Mouse (Mus musculus): ENCODE results near the gene B4galt1. TPM values are rescaled to one million over a fixed set of nuclear protein-coding genes. Genes with fewer than 3 reads are reported as not detected.
A peak's percentile ranks its signal among the peaks of the same experiment; 100 is the strongest.

Gene B4galt1
- polyA plus RNA-seq, 1 experiment from 2014 or later, result 54.5 TPM

DNA sequence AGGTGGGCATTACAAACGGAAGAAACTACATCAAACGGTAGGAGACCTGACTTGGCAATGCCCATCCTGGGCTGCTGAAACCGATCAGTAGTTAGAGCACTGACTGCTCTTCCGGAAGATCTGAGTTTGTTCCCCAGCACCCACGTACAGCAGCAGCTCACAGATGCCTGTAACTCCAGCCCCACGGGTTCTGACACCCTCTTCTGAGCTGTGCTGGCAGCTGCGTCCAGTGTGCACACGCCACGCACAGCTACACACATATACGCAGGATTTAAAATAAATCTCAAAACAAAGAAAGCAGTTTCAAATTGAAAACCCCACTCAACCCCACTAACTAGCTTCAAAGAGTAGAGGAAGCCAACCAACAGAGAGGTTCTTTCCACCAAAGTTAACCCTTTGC is 29.4 kb upstream of the B4galt1 start:
- Histone ChIP-seq H3K27ac (no peak overlapping the region), H3K4me3 (ENCODE audit: inconsistent target) (no peak overlapping the region), H3K79me2 (ENCODE audit: inconsistent target) (no peaks in the 10 kb centered on the region), H3K36me3 (ENCODE audit: inconsistent target) (no peaks in the 10 kb centered on the region)
- WGBS (ENCODE audit: missing documents), result 92% methylated on average over 10 of the region's 10 CpGs

DNA sequence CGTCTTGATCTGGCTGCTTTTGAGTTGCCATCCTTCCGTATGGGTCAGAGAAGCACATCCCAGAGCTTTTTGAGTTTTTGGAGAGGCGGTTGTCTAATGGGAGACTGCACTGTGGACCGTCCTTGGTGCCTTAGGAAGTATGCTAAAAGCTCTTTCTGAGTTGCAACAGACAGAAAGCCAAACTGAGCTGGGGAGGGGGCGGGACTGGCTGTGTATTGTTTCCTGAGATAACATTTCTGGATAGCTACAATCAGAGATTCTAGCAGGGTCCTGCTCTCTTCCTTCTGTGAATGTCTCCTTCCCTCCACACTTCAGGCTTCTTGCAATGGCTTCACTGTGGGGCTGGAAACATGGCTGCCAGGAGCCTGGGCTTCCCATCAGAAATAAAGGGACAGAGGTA is 23.7 kb upstream of the B4galt1 start:
- Histone ChIP-seq H3K36me3 (ENCODE audit: inconsistent target) (no peaks in the 10 kb centered on the region), H3K4me3 (ENCODE audit: inconsistent target) (no peak overlapping the region), H3K79me2 (ENCODE audit: inconsistent target) (no peaks in the 10 kb centered on the region), H3K27ac (no peak overlapping the region)
- 69% methylated on average over 4 of the region's 5 CpGs for WGBS (ENCODE audit: missing documents)

DNA sequence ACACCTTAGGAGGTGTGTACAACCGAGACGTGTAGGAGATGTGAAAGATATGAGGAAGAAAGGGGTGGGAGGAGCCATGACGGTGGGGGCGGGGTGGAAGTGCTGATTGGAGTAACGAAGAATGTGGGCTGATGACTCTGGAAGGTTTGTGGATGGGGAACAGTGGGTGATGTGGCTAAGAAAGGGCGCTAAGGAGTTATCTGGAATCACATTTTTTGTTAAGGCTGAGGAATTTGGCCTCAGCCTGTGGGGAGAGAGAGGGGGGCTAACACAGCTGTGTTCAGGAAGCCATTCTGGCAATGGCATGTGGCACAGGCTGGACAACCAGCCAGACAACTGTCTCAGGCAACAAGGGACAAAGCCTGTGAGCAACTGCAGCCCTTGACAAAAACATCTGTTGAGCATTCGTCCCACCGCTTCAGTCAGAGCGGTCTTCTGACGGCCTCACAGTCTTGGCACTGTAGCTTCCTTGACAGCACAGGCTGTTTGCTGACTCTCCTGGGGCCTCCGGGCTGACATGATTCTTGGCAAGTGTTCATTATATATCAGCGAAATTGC is 23.1 kb upstream of the B4galt1 start:
- H3K4me3 ChIP-seq (ENCODE audit: inconsistent target), result no peak overlapping the region
- 22% methylated on average over 12 of the region's 12 CpGs for WGBS (ENCODE audit: missing documents)
- no peaks in the 10 kb centered on the region for H3K36me3 ChIP-seq (ENCODE audit: inconsistent target)
- H3K27ac ChIP-seq, result 0 out of 2 replicates have a peak overlapping the region, but pooled peaks have one; percentile 7
- H3K79me2 ChIP-seq (ENCODE audit: inconsistent target), result no peaks in the 10 kb centered on the region

DNA sequence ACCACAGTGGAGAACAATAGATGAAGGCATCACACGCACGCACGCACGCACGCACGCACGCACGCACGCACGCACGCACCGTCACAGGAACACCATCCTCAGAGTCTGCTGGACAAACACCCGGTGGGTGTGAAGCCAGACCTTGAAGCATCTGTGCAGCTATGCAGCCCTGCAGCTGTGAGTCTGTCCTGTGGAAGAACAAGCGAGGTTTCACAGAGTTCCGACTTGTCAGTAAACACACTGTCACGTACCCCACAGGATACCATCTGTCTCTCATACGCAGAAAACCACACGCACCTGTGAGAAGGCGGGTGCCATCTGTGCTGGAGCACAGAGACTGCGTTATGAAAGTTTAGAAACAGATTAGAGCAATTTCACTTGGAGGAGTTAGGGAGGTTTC is 22.0 kb upstream of the B4galt1 start:
- no peak overlapping the region for H3K27ac ChIP-seq
- no peak overlapping the region for H3K4me3 ChIP-seq (ENCODE audit: inconsistent target)
- H3K79me2 ChIP-seq (ENCODE audit: inconsistent target), result no peaks in the 10 kb centered on the region
- H3K36me3 ChIP-seq (ENCODE audit: inconsistent target), result no peaks in the 10 kb centered on the region
- WGBS (ENCODE audit: missing documents), result 89% methylated on average over 20 of the region's 20 CpGs

DNA sequence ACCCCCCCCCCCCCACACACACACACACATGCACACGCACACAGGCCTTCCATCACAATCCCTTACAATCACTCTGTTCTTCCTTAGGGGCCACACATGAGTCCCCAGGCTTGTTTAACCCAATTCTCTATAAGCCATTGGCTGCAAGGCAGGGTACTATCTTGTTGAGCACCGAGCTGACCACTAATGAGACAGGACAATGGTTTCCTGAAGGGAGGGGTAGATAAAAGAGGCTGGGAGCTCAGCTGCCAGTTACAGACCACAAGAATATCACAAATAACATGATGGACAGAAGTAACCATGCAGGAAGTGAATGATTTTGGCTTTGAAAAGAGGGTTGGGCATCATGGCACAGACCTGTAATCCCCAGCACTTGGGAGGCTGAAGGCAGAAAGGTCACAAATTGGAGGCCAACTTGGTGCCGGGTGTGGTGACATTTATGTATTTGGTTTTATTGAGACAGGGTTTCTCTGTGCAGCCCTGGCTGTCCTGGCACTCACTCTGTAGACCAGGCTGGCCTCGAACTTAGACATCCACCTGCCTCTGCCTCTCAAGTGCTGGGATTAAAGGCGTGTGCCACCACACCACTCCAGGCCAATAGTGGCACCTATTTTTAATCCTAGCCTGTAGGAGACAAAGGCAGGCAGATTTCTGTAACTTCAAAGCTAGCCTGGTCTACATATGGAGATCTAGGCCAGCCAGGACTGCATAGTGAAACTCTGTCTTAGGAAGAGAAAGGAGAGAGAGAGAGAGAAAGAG is 21.2 kb upstream of the B4galt1 start:
- Histone ChIP-seq H3K79me2 (ENCODE audit: inconsistent target) (no peaks in the 10 kb centered on the region), H3K27ac (no peak overlapping the region)

DNA sequence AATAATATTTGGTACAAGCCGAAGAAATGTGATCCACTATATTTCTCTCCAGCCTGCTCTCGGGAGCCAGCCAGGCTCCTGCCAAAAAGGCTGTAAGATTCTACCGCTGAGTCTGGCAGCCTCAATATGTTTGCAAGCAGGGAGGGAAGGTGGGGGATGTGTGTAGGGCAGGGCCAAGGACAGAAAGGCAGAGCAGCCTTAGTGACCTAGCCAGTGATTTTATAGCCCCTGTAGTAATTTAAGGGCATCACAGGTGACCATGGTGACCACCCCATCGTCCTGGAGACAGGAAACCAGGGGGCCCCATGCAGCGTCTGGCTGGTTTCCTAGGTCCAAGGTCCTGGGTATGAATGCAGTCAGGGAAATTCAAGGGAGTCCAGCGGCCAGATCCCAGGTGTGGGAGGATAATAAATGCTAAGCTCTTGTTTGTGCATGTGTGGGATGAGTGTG is 20.4 kb upstream of the B4galt1 start:
- WGBS (ENCODE audit: missing documents), result 81% methylated on average over 6 of the region's 6 CpGs
- H3K4me3 ChIP-seq (ENCODE audit: inconsistent target), result no peak overlapping the region
- no peak overlapping the region for H3K27ac ChIP-seq
- H3K36me3 ChIP-seq (ENCODE audit: inconsistent target), result no peaks in the 10 kb centered on the region
- H3K79me2 ChIP-seq (ENCODE audit: inconsistent target), result no peaks in the 10 kb centered on the region

More for the DNA sequence above, 21.2 kb upstream of the B4galt1 start:
- H3K36me3 ChIP-seq (ENCODE audit: inconsistent target), result no peaks in the 10 kb centered on the region
- 83% methylated on average over 3 of the region's 5 CpGs for WGBS (ENCODE audit: missing documents)
- H3K4me3 ChIP-seq (ENCODE audit: inconsistent target), result no peak overlapping the region

DNA sequence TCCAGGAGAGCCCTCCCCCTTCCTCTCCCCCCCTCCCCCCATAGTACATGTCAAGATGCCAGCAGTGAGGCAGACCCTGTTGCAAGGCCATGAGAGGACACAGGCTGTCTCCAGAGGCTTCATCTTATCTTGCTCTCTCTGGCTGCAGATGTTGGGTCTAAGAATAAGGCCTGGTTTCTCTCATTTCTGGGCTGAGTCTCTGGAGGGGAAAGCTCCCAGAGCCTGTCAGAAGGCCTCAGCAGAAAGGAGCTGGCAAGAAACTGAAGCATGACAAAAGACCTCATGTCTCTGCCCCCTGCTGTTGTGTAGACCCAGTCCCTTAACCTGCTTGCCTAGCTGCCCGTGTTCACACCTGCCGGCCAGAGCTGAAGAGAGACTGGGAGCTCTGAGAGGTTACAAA is 19.5 kb upstream of the B4galt1 start:
- Histone ChIP-seq H3K27ac (no peak overlapping the region), H3K4me3 (ENCODE audit: inconsistent target) (no peak overlapping the region), H3K79me2 (ENCODE audit: inconsistent target) (no peaks in the 10 kb centered on the region), H3K36me3 (ENCODE audit: inconsistent target) (no peaks in the 10 kb centered on the region)
- 97% methylated on average over 2 of the region's 2 CpGs for WGBS (ENCODE audit: missing documents)

DNA sequence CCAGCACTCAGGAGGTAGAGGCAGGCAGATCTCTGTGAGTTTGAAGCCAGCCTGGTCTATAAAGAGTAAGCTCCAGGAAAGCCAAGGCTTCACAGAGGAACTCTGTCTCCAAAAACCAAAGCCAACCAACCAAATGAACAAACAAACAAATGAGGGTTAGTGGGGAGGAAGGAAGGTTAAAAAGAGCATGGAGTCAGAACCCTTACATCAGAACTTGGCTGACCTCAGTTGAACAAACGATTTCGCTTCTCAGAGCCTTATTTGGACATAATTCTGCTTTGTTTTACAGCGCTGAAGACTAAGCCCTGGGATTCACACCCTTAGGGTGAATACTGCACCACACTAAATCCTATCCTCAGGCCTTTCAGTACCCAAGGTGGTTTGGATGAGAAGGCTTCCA is 18.3 kb upstream of the B4galt1 start:
- H3K27ac ChIP-seq, result no peak overlapping the region
- no peak overlapping the region for H3K4me3 ChIP-seq (ENCODE audit: inconsistent target)
- H3K36me3 ChIP-seq (ENCODE audit: inconsistent target), result no peaks in the 10 kb centered on the region
- WGBS (ENCODE audit: missing documents), result 90% methylated on average over 3 of the region's 3 CpGs
- no peaks in the 10 kb centered on the region for H3K79me2 ChIP-seq (ENCODE audit: inconsistent target)

DNA sequence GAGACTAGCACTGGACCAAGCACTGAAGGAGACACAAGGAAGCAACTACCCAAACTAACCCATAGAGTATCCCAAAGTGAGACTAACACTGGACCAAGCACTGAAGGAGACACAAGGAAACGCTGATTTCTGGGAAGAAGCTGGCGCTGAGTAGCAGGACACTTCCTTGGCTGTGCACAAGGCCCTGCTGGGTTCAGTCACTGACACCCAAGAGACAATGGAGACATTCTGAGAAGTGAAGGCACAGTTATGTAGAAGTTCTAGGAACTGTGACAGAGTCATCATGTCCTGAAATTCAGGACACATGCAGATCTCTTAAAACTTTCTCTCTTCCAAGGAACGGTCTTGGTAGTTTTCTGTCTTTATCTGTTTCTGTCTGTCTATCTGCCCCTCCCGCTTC is 16.4 kb upstream of the B4galt1 start:
- Histone ChIP-seq H3K4me3 (ENCODE audit: inconsistent target) (no peak overlapping the region), H3K36me3 (ENCODE audit: inconsistent target) (no peaks in the 10 kb centered on the region), H3K27ac (no peak overlapping the region), H3K79me2 (ENCODE audit: inconsistent target) (no peaks in the 10 kb centered on the region)
- 91% methylated on average over 4 of the region's 4 CpGs for WGBS (ENCODE audit: missing documents)

DNA sequence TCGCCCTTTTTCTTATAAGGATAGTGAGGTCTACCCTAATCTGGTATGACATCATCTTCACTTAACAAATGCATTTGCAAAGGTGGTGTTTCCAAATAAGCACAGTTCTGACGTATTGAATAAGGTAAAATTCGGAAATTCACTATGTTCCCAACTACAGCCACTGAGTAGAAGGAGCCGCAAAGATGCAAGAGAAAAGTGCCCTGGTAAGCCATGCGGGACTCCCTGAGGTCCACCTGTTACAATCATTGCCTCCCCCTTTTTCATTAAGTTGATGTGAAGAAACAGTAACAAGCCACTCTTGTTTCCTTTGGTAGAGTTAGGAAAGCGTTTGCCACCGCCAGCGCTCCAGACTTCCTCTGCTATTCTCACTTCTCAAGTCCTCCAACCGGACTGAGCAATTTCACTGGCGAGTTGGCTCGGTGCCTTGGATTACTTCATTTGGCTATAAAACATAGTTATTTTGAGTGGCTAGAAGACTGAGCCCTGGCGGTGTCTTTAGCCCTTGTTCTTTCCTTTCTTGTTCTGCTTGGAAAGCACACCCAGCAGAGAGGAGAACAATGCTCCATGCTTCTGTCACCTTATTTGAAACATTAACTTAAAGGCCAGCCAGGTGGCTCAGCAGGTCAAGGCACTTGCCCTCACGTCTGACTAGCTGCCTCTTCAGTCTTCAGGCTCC is 14.9 kb upstream of the B4galt1 start:
- Histone ChIP-seq H3K4me3 (ENCODE audit: inconsistent target) (no peak overlapping the region), H3K36me3 (ENCODE audit: inconsistent target) (no peaks in the 10 kb centered on the region), H3K27ac (no peak overlapping the region), H3K79me2 (ENCODE audit: inconsistent target) (no peaks in the 10 kb centered on the region)
- WGBS (ENCODE audit: missing documents), result 17% methylated on average over 13 of the region's 13 CpGs

DNA sequence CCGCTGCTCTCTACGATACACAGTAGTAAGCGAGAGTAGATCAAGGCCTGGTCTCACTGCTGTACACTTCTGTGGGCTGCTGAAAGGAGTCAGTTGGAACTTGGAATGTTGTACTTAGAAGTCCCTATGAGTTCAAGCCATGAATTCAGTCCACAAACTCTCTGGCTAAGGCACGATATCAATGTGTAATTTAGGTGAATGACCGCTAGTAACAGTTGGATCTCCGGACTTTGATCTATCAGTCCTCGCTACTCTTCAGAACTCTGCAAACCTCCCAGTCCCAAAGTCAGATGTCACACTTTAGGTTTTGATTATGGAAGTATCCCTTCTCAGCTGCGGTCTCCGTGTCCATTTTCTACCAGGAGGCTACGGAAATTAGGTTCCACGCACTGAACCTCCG is 10.6 kb upstream of the B4galt1 start:
- Histone ChIP-seq H3K36me3 (ENCODE audit: inconsistent target) (no peaks in the 10 kb centered on the region), H3K4me3 (ENCODE audit: inconsistent target) (no peak overlapping the region), H3K27ac (no peak overlapping the region), H3K79me2 (ENCODE audit: inconsistent target) (no peaks in the 10 kb centered on the region)
- WGBS (ENCODE audit: missing documents), result 97% methylated on average over 12 of the region's 12 CpGs

DNA sequence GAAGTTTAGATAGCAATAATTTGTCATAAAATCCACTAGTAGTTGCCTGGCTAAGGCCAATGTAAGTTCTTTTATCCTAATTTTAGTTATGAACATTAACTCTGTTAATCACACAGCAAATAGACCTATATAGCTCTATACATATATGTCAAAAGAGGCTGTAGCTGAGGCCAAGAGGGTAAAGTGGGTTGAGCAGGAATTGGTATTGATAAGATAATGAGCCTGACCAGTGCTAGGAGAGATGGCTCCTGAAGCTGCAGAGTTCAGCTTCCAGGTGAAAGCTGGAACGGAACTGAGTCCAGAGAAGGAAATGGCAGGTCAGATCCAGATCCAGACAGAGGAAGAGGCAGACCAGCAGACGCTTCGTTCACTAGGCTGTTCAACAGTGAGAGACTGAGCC is 9.5 kb upstream of the B4galt1 start:
- H3K79me2 ChIP-seq (ENCODE audit: inconsistent target), result no peaks in the 10 kb centered on the region
- 96% methylated on average over 3 of the region's 3 CpGs for WGBS (ENCODE audit: missing documents)
- H3K27ac ChIP-seq, result no peak overlapping the region
- H3K4me3 ChIP-seq (ENCODE audit: inconsistent target), result no peak overlapping the region
- H3K36me3 ChIP-seq (ENCODE audit: inconsistent target), result no peaks in the 10 kb centered on the region

DNA sequence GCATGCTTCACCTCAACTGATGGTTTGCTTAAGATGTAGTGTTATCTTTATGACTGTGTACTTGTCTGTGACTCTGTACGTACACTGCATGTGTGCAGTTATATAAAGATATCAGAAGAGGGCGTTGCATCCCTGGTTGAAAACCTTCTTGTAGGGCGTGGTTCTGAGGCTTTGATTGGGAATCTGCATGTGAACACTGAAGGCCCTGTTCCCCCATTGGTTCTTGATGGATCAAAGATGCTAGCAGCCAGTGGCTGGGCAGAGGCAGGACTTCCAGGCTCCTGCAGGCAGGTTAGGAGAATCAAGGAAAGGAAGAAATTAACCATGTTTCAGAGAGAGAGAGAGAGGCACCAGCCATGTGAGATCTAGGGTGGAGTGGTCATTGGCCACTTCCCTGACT is 7.3 kb upstream of the B4galt1 start:
- Histone ChIP-seq H3K4me3 (ENCODE audit: inconsistent target) (no peak overlapping the region), H3K79me2 (ENCODE audit: inconsistent target) (no peaks in the 10 kb centered on the region), H3K36me3 (ENCODE audit: inconsistent target) (no peaks in the 10 kb centered on the region), H3K27ac (no peak overlapping the region)
- 97% methylated on average over 3 of the region's 3 CpGs for WGBS (ENCODE audit: missing documents)

DNA sequence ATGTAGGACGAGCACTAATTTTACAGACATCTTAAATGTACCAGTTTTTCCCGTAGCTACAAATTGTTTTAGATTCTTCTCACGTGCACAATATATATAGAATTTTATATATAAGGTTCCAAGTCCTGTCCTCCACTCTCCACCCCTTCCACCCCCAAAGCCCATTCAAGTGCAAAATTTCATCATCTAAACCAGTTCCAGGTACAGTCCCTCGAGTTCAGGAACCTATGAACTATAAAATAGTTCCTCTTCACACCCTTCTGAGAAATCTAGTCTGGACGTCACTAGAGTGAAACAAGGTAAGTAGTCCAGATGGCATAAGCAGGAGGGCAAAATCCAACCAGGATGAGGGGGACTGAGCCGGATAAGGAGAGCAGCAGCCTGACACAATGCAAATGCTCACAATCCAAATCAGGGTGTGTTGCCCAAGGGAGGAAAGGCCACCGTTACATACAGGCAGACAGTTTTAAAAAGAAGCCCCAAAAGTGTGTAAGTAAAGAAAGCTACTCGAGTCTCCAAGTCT is 4.1 kb upstream of the B4galt1 start:
- 80% methylated on average over 8 of the region's 8 CpGs for whole genome bisulfite sequencing (ENCODE audit: missing documents)
- Histone ChIP-seq H3K36me3 (ENCODE audit: inconsistent target) (no peaks in the 10 kb centered on the region), H3K4me3 (ENCODE audit: inconsistent target) (no peak overlapping the region), H3K79me2 (ENCODE audit: inconsistent target) (peaks cover 5% of the 10 kb centered on the region), H3K27ac (no peak overlapping the region)

DNA sequence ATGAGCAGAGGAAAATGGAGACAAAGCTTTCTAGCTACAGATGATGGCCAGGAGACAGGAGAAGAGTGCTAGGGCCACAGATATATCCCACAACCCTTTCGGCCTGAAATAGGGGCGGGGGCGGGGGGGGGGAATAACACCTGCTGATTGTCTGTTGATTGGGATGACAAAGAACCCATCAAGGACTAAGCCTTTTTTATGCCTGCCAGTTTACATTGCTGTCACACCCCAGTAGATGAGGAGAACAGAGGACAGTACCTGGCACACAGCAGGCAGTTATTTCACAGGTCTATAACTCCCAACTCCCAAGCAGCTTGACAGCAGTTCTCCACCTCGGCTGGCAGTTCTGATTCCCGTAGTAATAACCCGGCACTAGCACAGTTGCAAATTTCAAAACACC is 2.8 kb upstream of the B4galt1 start:
- Histone ChIP-seq H3K4me3 (ENCODE audit: inconsistent target) (no peak overlapping the region), H3K79me2 (ENCODE audit: inconsistent target) (peaks cover 17% of the 10 kb centered on the region), H3K27ac (no peak overlapping the region), H3K36me3 (ENCODE audit: inconsistent target) (no peaks in the 10 kb centered on the region)
- 93% methylated on average over 6 of the region's 6 CpGs for WGBS (ENCODE audit: missing documents)

Data from macrophage (primary cell).